Mouse (Mus musculus) embryonic stem cell, embryonic (primary cell): Measurements from ENCODE around the gene Hint2.

Experiments used
- CTCF ChIA-PET, 4 experiments: fragments of 300-600 bp in 2 of 4; fragments of 350-600 bp in 2 of 4; sonication (Branson Sonifier 250); formaldehyde crosslinking; loops; one replicate each; lab custom pipeline; 2022; ENCODE audit warnings: inconsistent platforms in 2 of 4; lab: Charles Lee
- POLR2A ChIA-PET, 4 experiments: fragments of 300-600 bp in 2 of 4; fragments of 350-600 bp in 2 of 4; sonication (Branson Sonifier 250); formaldehyde crosslinking; loops; one replicate each; lab custom pipeline; 2022; ENCODE audit warnings: antibody characterized with exemption in 4 of 4, inconsistent platforms in 1 of 4; lab: Charles Lee

Hint2 gene

DNA sequence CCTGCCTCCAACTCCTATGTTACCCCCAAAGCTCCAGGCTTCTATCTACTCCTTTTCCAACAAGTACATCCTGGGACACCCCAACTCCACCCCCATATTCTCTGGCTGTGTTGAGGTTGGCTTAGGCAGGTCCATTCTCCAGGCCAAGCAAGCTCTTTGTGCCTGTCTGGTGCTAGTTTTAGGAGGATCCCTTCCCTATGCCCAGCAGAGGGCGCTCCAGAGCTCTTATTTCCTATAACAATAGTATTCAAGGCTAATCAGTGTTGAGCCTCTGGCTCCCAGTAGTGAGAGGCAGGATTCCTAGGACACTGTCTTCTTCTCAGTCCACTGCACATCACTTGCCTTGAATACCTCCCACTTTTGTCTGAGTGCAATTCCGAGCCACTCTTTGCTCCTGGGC, 15.8 kb upstream of the Hint2 start:
- CTCF ChIA-PET: interaction anchor here (0.5 to 2.9 kb wide), 90 partner anchors 8 to 991 kb away, joined by 3 to 24 read pairs (median 4); partner anchors contain the start of genes Hint2 (in 3 of the 4), Creb3 (in 2 of the 4), Gba2 (in 2 of the 4) and Npr2 (in 2 of the 4)
- POLR2A ChIA-PET: interaction anchor here in 3 of 4 experiments (0.6 to 2.1 kb wide), 19 partner anchors 9 to 164 kb away, joined by 3 to 10 read pairs (median 4); partner anchors contain the start of genes Hint2 (in 2 of the 3), Creb3 (in 1 of the 3), Npr2 (in 1 of the 3) and Spag8 (in 1 of the 3)

DNA sequence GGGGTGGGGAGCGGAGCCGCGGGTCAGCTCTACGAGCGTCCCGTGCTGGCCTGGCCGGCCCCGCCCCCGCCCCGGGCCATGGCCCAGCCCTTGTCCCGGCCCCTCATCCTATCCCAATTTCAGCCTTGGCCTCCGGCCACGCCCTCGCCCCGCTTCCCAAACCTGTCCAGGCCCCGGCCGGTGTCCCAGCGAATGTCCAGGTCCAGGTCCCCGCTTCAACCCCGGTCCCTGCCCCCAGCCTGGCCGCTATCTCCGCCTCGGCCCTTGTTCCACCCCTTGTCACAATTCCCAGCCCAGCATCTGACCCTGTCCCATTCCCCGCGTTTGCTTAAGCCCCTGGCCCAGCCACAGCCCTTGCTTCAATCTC, 13.1 kb upstream of the Hint2 start:
- ChIA-PET CTCF (interaction anchor here in 1 of 4 experiments (0.6 to 1.9 kb wide), 4 partner anchors 16 to 191 kb away, joined by 3 to 4 read pairs (median 3); partner anchors contain the start of genes Creb3 and Spag8), POLR2A (no interaction called here)

DNA sequence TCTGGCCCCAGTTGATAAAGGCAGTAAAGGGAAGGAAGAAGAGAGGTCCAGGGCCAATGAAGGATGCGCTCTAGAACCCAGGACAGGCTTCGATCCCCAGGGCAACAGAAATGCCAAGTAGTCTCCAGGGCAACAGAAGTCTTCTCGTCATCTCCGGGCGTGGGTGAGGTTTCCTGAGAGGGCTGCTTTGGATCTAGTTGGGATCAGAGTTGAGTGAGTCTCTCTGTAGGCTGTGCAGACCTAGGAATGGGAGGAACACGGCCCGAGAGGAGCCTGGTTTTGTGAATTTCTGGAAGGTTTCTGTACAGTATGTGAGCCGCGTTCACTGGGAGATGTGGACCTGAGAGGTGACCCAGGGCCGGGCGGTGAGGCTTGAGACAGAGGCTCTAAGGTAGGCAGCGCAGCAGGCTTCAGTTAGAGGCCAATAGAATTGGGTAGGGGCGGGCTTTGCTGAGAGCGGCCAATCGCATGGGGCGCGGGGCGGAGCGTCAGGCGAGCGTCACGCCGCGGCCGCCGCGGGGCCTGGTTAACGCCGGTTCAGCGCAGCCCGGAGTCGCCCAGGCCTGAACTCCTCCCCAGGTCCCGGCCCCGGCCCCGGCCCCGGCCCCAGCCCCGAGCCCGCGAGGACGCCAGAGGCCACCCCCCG, 12.6 kb upstream of the Hint2 start, which contains the start of the genes Tmem8b and Fam221b:
Gene Tmem8b (plus strand): TSS at position 190 of the 646 bp plus-strand sequence.
Gene Fam221b (minus strand): TSS at position 364 of the 646 bp plus-strand sequence.
- CTCF ChIA-PET: interaction anchor here in 1 of 4 experiments (0.6 to 1.9 kb wide), 2 partner anchors 16 to 21 kb away, joined by 3 to 4 read pairs; partner anchors contain the start of gene Spag8
- POLR2A ChIA-PET: no interaction called here

DNA sequence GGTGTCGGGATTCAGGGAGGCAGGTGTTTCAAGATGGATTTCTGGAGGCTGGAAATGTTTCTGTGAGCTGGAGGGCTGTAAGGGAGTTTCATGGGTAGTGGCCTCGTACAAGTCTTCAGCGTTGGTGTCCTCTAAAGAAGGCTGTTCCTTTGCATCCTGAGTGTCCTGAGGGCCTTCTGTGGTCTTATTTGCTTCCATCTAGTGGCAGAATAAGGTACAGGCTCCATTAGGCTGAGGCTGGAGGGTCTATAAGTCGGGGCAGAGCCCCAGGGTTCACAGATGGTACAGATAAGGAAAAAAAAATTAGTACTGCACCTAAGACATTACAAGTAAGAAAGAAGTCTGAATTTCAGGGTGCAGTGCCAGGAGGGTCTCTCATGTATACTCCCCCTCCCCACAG, 10.1 kb upstream of the Hint2 start:
- ChIA-PET CTCF (interaction anchor here in 3 of 4 experiments (0.5 to 2.3 kb wide), 14 partner anchors 9 to 143 kb away, joined by 3 to 13 read pairs (median 3); no protein-coding TSS in a partner anchor), POLR2A (no interaction called here)

DNA sequence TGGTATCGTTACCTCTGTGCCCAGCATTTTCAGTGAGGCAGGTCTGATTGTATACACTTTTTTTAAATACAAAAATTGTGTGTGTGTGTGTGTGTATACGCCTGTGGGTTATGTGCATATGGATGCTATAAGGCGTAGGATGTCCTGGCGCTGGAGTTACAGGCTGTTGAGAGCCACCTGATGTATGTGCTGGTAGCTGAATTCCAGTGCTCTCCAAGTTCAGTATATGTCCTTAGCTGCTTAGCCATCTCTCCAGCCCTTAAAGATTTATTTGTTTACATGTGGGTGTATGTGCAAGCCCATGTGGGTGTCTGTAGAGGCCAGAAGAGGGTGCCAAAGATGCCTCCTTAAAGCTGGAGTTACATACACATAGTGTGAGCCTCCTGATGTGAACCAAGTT, 880 bp upstream of the Hint2 start:
- ChIA-PET POLR2A (interaction anchor here in 2 of 4 experiments (0.9 to 2.7 kb wide), 9 partner anchors 9 to 95 kb away, joined by 3 to 14 read pairs (median 4); partner anchors contain the start of genes Creb3 (in 2 of the 2) and Tln1 (in 2 of the 2)), CTCF (interaction anchor here in 3 of 4 experiments (0.6 to 1.9 kb wide), 14 partner anchors 10 to 610 kb away, joined by 3 to 11 read pairs (median 4); no protein-coding TSS in a partner anchor)

DNA sequence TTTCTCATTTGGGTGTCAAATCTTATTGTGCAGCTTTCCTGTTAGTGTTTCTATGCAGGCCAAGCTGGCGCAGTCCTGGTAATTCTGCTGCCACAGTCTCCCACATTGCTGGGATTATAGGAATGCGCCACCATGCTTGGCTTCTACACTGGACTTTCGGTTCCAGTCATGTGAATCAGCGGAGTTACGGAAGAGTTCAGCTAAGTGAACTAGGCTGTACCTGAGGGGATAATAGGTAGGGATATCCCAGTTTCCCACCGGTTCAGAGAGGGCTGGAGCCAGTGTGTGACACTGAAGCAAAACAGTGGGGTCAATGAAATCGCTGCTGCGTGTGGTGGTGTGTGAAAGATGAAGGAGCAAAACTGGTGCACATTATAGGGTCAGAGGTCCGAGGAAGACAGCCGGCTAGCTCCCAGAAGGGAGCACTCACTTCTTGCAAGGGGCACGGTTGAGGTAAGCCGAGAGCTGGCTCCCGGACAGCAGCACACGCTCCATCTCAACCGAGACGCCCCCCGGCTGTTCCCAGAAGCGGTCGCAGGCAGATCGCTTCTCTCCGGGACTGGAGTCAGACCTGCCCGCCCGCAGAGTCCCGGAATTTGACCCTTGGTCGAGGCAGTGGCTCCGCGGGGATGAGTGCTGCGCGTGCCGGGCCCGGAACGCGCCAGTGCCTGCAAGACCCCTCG, 469 bp downstream of the Hint2 start:
- POLR2A ChIA-PET: interaction anchor here in 3 of 4 experiments (0.6 to 2.7 kb wide), 14 partner anchors 8 to 655 kb away, joined by 3 to 14 read pairs (median 4); partner anchors contain the start of genes Creb3 (in 2 of the 3) and Tln1 (in 2 of the 3)
- CTCF ChIA-PET: interaction anchor here in 3 of 4 experiments (0.7 to 1.9 kb wide), 13 partner anchors 16 to 224 kb away, joined by 3 to 11 read pairs (median 4); no protein-coding TSS in a partner anchor

DNA sequence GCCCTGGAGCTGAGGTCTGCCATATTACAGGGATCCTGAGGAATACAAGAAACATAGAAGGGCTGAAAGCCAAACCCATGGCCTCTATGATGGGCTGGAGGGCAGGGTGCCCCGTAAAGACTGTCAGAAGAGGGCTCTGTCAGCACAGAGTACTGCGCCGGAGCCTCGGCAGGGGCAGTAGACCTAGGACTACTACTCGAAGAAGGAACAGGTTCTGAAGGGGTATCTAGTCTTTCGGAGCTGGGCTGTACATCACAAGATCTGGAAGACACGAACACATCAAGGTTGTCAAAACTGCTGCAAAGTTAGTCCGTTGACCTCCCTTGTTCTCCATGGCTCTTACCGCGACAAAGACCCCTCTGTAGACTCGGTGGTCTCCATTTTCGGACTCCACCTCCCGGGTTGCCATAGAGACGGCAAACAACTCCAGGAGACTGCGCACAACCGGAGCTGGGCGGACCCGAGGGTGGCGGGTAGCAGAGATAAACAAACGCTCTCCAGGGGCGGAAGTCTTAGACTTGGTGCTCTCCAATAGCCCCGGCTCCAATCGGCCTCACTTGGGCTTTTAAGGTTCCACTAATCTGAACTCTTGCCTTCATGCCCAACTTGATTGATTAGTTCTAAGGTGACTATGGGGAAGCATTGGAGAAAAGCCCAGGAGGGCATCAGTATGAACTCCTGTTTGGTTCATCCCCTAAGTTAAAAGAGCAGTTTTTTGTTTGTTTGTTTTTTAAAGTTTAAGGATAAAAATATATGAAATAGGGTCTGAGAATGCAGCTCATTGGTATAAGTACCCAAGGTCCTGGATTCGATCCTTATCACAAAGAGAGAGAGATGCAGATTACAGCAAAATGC, 2.9 kb downstream of the Hint2 start, which contains the start of gene Spag8:
Gene Spag8 (minus strand): TSS at position 434 of the 855 bp plus-strand sequence.
- POLR2A ChIA-PET: interaction anchor here (0.5 to 1.2 kb wide), 6 partner anchors 16 to 224 kb away, joined by 3 to 5 read pairs (median 3); partner anchors contain the start of genes Creb3 (in 1 of the 4) and Tln1 (in 1 of the 4)
- CTCF ChIA-PET: interaction anchor here in 3 of 4 experiments (0.7 to 2.0 kb wide), 4 partner anchors 16 to 23 kb away, joined by 3 to 6 read pairs (median 4); partner anchors contain the start of gene Fam221b (in 1 of the 3)

DNA sequence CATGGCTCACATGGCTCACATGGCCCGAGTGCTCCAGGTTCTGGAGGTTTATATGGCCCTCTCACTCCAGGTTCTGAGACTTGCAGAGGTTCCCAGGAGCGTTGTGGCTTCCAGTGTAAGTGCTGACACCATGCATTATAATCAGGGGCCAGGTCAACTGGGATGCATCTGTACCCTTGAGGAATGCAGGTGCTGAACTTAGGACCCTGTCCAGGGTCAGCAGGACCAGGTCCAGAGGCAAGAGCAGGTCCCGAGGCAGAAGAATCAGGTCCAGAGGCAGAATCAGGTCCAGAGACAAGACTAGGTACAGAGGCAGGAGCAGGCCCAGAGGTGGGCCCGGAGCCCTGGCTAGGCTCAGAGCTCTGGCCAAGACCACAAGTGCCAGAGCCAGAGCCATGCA, 3.5 kb downstream of the Hint2 start:
- ChIA-PET CTCF (interaction anchor here in 2 of 4 experiments (1.0 to 2.0 kb wide), 3 partner anchors 17 to 23 kb away, joined by 4 to 6 read pairs (median 4); partner anchors contain the start of gene Fam221b (in 1 of the 2)), POLR2A (interaction anchor here (0.5 to 1.2 kb wide), 4 partner anchors 19 to 223 kb away, joined by 3 read pairs; no protein-coding TSS in a partner anchor)

DNA sequence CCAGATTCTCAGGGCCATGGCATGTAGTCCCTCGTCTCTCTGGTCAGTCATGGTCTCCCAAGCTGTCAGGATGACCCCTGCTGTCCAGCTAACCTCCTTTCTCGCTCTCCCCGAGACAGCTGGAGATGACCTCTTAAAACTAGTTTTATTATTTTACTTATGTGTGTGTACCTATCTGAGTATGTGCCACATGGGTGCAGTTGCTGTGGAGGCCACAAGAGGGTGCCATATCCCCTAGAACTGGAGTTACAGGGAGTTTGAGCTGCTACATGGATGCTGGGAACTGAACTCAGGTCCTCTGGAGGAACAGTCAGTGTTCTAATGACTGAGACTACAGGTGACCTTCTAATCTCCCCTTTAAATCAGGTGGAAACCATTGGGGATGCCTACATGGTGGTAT, 6.5 kb downstream of the Hint2 start:
- ChIA-PET POLR2A (interaction anchor here in 3 of 4 experiments (0.5 to 1.4 kb wide), 4 partner anchors 13 to 37 kb away, joined by 3 to 4 read pairs (median 3); no protein-coding TSS in a partner anchor), CTCF (interaction anchor here (0.6 to 3.0 kb wide), 8 partner anchors 12 to 170 kb away, joined by 3 to 14 read pairs (median 3); no protein-coding TSS in a partner anchor)

DNA sequence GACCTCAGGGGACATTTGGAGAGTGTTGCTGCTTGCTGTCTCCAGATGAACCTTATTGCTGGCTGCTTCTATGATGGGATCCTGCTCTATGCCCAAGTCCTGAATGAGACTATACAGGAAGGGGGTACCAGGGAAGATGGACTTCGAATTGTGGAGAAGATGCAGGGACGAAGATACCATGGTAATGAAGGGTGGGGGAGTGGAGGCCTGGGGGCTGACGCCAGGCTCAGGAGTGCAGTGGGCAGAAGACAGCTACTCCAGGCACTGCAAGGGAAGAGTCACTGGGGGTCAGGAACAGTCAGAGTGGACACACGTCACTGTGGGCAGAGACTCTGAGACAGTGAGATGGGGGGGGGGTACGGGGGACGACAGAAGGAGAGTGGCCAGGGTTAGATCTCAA, 15.8 kb downstream of the Hint2 start:
- CTCF ChIA-PET: interaction anchor here in 1 of 4 experiments (1.4 kb wide), 1 partner anchor 10 kb away, joined by 4 read pairs; no protein-coding TSS in a partner anchor
- POLR2A ChIA-PET: interaction anchor here in 1 of 4 experiments (0.6 kb wide), 1 partner anchor 11 kb away, joined by 3 read pairs; no protein-coding TSS in a partner anchor

DNA sequence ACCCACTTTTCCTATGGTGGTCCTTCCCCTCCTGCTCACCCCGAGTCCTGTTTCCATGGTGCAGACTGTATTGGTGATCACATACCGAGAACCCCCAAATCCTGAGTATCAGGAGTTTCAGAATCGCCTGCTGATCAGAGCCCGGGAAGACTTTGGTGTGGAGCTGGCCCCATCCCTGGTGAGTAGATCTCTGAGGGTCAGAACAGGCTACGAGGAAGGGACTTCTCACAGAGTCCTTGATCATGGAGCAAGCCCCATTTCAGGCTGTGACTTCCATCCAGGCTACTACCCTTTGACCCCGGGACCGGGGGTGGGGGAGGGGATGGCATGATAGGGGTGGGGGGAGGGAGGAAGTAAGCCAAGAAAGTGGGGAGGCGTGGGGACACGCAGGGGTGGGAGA, 16.2 kb downstream of the Hint2 start:
- CTCF ChIA-PET: interaction anchor here in 1 of 4 experiments (0.7 kb wide), 1 partner anchor 593 kb away, joined by 6 read pairs; no protein-coding TSS in a partner anchor
- POLR2A ChIA-PET: interaction anchor here in 1 of 4 experiments (0.6 kb wide), 1 partner anchor 10 kb away, joined by 3 read pairs; no protein-coding TSS in a partner anchor

DNA sequence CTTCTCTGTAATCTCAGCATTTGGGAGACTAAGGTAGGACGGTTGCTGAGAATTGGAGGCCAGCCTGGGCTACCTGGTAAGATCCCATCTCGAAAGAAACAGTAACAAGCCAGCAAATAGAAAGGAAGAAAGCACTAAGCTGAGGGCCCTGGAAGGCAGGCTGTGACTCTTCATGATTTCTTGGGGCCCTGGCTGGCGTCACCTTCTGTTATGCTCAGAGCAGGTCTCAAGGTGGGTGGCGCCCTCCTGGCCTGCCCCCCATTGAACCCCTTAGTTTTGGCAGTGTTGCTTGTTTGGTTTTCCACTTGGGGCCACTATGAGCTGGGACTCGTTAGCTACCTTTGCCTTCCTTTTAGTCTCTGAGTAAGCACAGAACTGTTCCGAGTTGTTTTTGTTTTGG, 19.5 kb downstream of the Hint2 start:
- POLR2A ChIA-PET: interaction anchor here in 3 of 4 experiments (0.5 to 0.8 kb wide), 11 partner anchors 13 to 496 kb away, joined by 3 to 5 read pairs (median 3); partner anchors contain the start of gene Spag8 (in 1 of the 3)
- CTCF ChIA-PET: interaction anchor here in 2 of 4 experiments (0.6 to 0.9 kb wide), 2 partner anchors 138 to 585 kb away, joined by 3 to 9 read pairs; no protein-coding TSS in a partner anchor

DNA sequence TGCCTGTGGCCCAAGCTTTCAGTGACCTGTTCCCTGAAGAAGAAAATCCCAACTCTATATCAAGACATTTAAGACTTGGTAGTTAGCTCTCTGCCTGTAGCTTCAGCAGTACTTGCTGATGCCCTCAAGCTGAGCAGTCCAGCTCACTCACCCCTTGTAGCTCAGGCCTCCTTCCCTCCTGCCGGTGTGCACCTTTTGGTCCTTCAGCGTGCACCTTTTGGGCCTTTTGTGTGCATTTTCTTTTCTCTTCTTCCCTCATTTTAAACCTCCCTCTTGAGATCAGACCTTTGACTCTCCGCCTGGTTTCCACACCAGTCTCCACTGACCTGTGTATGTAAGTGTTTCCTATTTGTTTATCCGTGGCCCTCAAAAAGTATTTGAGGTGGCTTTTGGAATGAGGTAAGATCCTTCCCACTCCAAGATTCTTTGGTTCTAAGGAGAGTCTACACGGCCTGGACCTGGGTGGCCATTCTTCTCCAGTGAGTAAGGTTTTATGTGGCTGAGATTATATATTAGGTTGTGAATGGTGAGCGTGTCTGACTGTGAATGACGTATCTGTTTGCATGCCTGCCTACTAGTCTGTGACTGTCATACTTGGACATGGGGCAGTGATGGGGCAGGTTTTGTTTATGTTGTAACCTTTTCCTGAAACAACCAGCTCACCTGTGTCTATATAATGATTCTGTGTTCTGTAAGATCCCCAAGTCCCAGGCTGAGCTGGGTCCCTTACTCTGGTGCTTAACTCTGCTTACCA, 21.5 kb downstream of the Hint2 start:
- CTCF ChIA-PET: no interaction called here
- POLR2A ChIA-PET: interaction anchor here in 1 of 4 experiments (1.3 to 1.4 kb wide), 2 partner anchors 56 to 57 kb away, joined by 3 read pairs; partner anchors contain the start of genes Gba2 and Rgp1

DNA sequence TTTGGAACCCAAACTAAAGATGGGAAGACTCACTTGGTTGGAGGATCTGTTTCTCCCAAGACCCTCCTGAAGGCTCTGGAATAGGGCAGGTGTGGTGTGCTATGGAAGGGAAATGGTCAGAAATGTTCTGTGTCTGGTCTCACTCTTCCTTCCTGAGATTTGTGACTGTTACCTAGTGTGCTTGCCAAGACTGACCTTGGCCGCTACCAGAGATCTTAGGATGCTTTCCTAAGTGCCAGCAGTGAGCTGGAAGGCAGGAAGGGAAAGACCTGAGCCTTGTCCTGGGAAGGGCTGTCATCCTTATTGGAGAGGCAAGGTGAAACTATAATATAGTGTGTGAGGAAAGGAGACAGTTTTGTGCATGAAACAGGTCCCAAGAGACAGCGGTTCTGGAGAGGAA, 22.5 kb downstream of the Hint2 start:
- ChIA-PET CTCF (interaction anchor here in 2 of 4 experiments (0.5 to 1.6 kb wide), 3 partner anchors 38 to 155 kb away, joined by 3 to 4 read pairs (median 3); no protein-coding TSS in a partner anchor), POLR2A (interaction anchor here in 1 of 4 experiments (2.4 kb wide), 1 partner anchor 71 kb away, joined by 7 read pairs; the partner anchor contains the start of gene Tln1)

DNA sequence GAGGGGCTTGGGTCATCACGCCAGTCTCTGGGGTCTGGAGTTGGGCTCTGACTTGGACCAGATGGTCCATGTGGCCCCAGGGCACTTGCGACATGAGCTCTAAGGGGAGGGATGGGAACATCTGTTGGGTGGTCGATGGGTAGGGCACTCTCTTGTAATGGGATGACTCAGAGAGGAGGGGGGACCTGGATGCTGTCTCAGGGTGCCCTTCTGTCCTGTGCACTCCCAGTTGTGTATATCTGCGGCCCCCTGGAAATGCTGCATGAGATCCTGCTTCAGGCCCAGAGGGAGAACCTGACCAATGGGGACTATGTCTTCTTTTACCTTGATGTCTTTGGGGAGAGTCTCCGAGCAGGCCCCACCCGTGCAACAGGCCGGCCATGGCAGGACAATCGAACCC, 23.0 kb downstream of the Hint2 start:
- CTCF ChIA-PET: interaction anchor here in 2 of 4 experiments (1.6 to 2.2 kb wide), 2 partner anchors 39 kb away, joined by 3 to 10 read pairs; no protein-coding TSS in a partner anchor

More for the DNA sequence above, 23.0 kb downstream of the Hint2 start:
- POLR2A ChIA-PET: interaction anchor here in 2 of 4 experiments (0.7 to 2.4 kb wide), 3 partner anchors 60 to 70 kb away, joined by 3 to 7 read pairs (median 3); partner anchors contain the start of gene Tln1 (in 1 of the 2)
